Mouse (Mus musculus) lung, embryonic 14.5 days (tissue): Measurements from ENCODE around the gene Ppp1r15b. TPM values are rescaled to one million over a fixed set of nuclear protein-coding genes. Genes with fewer than 3 reads are reported as not detected.

ENCODE experiments used
- ATAC-seq: fragments of 200-750 bp; cut with Nextera tagmentation; 2 replicates; pipeline ENCODE4 v1.8.0; 2017; ENCODE audit warnings: mild to moderate bottlenecking, moderate TSS enrichment, moderate library complexity; ENCODE audit not compliant: insufficient read depth
- DNase-seq: peaks from one replicate; pipeline ENCODE4 v3.0.0-alpha.2; 2015
- H3K27ac ChIP-seq: fragments of 300-500 bp; sonication (generic); 2 replicates; pipeline ENCODE4 v1.5.1; 2014; ENCODE audit warnings: low read depth, mild to moderate bottlenecking, moderate library complexity
- H3K27me3 ChIP-seq: fragments of 300-500 bp; sonication (generic); 2 replicates; pipeline ENCODE4 v1.6.1; 2014; ENCODE audit warnings: low read length, control low read depth; ENCODE audit not compliant: insufficient read depth
- H3K36me3 ChIP-seq: fragments of 300-500 bp; sonication (generic); 2 replicates; pipeline ENCODE4 v1.6.1; 2014; ENCODE audit warnings: control low read depth; ENCODE audit not compliant: insufficient read depth
- H3K4me1 ChIP-seq: fragments of 300-500 bp; sonication (generic); 2 replicates; pipeline ENCODE4 v1.6.1; 2014; ENCODE audit warnings: antibody characterized with exemption, control low read depth; ENCODE audit not compliant: insufficient read depth
- H3K4me2 ChIP-seq: fragments of 300-500 bp; sonication (generic); 2 replicates; pipeline ENCODE4 v1.6.1; 2014; ENCODE audit warnings: mild to moderate bottlenecking
- H3K4me3 ChIP-seq: fragments of 300-500 bp; sonication (generic); 2 replicates; pipeline ENCODE4 v1.5.1; 2014; ENCODE audit warnings: low read depth, low read length
- H3K9ac ChIP-seq: fragments of 300-500 bp; sonication (generic); 2 replicates; pipeline ENCODE4 v1.6.1; 2014
- H3K9me3 ChIP-seq: fragments of 300-500 bp; sonication (generic); 2 replicates; pipeline ENCODE4 v1.6.1; 2016; ENCODE audit warnings: low read depth, low read length, control low read depth
- CTCF ChIP-seq: IDR thresholded peaks from 2 replicates; pipeline ENCODE4 v1.5.1; 2016; ENCODE audit warnings: antibody characterized with exemption, low read depth
- WGBS: fragments of 180-500 bp; shearing (Covaris S2); extraction: QIAGEN DNeasy Blood & Tissue Kit; methylation state at CpG from one replicate; pipeline ENCODE4 v1.1.7; 2014; 5-methylcytosine and 5-hydroxymethylcytosine counted together
- polyA plus RNA-seq: library from polyadenylated mRNA; unstranded; fragments of >200 nt; fragmentation: Nextera tagmentation; extraction: Ambion mirVana; gene quantifications from 2 replicates; pipeline ENCODE4 v1.2.1, GENCODE M21; 2014

Ppp1r15b gene
- polyA plus RNA-seq, 1 experiment from 2014 or later = 54.3 TPM

DNA sequence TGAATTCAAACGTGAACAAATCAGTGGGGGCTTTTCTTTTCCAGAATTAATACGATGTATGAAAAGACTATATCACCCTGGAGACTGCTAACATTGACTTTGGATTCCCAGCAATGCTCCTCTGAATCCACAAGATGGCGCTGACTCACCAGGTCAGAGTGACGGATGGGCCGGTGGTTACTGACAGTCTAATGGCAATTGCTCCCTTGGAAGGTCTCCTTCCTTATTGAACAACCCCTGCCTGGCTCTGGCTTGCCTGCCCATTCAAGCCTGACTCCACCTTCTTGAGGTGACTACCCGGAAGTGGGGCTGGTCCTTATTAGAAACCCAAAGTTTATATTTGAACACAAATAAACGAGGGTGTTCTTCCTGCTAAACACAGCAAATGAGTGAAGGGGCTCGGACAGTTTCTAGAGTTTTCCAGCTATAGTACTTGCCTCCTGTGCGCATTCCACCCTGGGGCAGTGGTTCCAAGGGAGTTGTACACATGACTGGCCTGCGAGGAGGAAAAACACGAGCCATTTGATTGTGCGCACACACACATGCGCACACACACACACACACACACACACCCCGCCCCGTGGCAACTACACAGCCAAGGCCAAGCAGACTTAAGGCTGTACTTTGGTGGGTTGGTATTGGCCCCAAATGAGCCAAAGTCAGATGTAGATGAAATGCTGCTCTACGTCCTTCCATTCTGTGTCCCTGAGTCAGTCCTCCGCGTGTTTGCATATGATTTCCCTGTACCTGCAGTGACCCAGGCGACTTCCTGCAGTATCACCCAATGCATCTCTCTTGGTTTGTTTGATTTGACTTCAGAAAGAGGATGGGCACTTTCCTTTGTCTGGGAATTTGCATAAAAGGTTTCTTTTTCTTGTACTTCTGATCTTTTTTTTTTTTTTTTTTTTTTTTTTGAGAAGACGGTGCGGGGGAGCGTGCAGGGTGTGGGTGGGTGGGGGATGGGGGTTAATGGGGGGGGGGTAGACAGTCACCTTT is 15.4 kb downstream of the Ppp1r15b start:
- H3K9ac ChIP-seq = no peak overlapping the region
- DNase-seq (peak; percentile 84), ATAC-seq (no peak)
- TF ChIP-seq CTCF = peak; percentile 89
- H3K4me2 ChIP-seq = no peak overlapping the region
- no peak overlapping the region for H3K4me3 ChIP-seq
- 55% methylated on average over 22 of the region's 22 CpGs for WGBS
- H3K4me1 ChIP-seq = no peaks in the 10 kb centered on the region
- H3K27me3 ChIP-seq = no peaks in the 10 kb centered on the region
- no peaks in the 10 kb centered on the region; the same call in 1 of the 2 replicates for H3K9me3 ChIP-seq
- no peak overlapping the region for H3K27ac ChIP-seq
- H3K36me3 ChIP-seq = peaks cover 6% of the 10 kb centered on the region; the same call in 1 of the 2 replicates

DNA sequence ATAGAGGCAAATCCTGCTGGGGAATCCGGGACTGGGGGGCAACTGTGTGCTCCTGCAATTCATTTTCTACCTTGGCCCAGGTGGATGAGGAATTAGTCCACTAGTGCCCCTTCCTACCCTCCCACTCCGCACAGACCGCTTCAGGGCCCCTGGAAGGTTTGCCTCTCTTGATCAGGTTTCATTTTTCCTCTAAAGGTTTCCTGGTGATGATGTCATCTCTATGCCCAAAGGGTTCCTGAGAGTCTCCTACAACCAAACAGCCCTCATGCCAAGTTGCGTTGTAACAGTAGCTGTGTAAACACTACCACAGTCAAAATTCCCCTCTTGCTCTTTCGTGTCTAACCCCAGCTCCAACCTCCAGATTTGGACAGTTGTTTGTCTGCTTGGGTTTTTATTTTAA is 16.4 kb downstream of the Ppp1r15b start:
- ATAC-seq = no peak
- TF ChIP-seq CTCF = no peak
- 56% methylated on average over 5 of the region's 5 CpGs for WGBS

GRCm38 (mm10) chr1:133148122-133148521 is 17.2 kb downstream of the Ppp1r15b start:
- H3K4me2 ChIP-seq = no peak overlapping the region
- no peak overlapping the region for H3K27ac ChIP-seq

More for the DNA sequence above, 16.4 kb downstream of the Ppp1r15b start:
- H3K4me3 ChIP-seq = no peak overlapping the region
- no peaks in the 10 kb centered on the region for H3K27me3 ChIP-seq
- H3K36me3 ChIP-seq = no peaks in the 10 kb centered on the region
- no peak overlapping the region for H3K9ac ChIP-seq
- no peak overlapping the region for H3K27ac ChIP-seq
- no peaks in the 10 kb centered on the region for H3K4me1 ChIP-seq
- no peak for DNase-seq
- no peaks in the 10 kb centered on the region; the same call in 1 of the 2 replicates for H3K9me3 ChIP-seq
- no peak overlapping the region for H3K4me2 ChIP-seq

DNA sequence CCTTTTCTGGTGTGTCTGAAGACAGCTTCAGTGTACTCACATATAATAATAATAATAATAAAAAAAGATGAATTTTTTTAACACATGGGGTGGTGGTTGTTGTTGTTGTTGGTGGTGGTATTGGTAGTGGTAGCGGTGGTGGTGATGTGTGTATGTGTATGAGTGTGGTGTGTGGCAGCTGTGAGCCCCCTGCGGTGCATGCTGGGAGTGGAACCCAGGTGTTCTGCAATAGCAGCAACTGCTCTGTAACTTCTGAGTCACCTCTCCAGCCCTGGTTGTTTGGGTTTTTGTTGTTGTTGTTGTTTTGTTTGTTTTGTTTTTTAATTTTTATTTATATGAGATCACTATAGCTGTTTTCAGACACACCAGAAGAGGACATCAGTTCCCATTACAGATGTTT is 19.6 kb downstream of the Ppp1r15b start:
- Histone ChIP-seq H3K9ac (no peak overlapping the region), H3K36me3 (no peaks in the 10 kb centered on the region), H3K4me2 (no peak overlapping the region), H3K27me3 (no peaks in the 10 kb centered on the region), H3K27ac (no peak overlapping the region), H3K4me1 (no peaks in the 10 kb centered on the region), H3K4me3 (no peak overlapping the region), H3K9me3 (no peaks in the 10 kb centered on the region; the same call in 1 of the 2 replicates)
- TF ChIP-seq CTCF = no peak
- ATAC-seq (no peak), DNase-seq (no peak)
- 96% methylated on average over 2 of the region's 2 CpGs for WGBS

More at GRCm38 (mm10) chr1:133148122-133148521, 17.2 kb downstream of the Ppp1r15b start:
- Histone ChIP-seq H3K9ac (no peak overlapping the region), H3K27me3 (no peaks in the 10 kb centered on the region), H3K4me1 (no peaks in the 10 kb centered on the region), H3K4me3 (no peak overlapping the region), H3K36me3 (no peaks in the 10 kb centered on the region), H3K9me3 (no peaks in the 10 kb centered on the region; the same call in 1 of the 2 replicates)
- ATAC-seq (no peak), DNase-seq (no peak)
- 91% methylated on average over 8 of the region's 8 CpGs for WGBS
- no peak for TF ChIP-seq CTCF

GRCm38 (mm10) chr1:133152213-133152612 is 21.3 kb downstream of the Ppp1r15b start:
- no peak overlapping the region for H3K27ac ChIP-seq
- 0 out of 2 replicates have a peak, but pooled peaks cover 6% of the 10 kb centered on the region for H3K27me3 ChIP-seq
- H3K4me1 ChIP-seq = no peaks in the 10 kb centered on the region
- H3K9me3 ChIP-seq = no peaks in the 10 kb centered on the region; the same call in 1 of the 2 replicates
- ATAC-seq = no peak
- no peak for DNase-seq
- no peak overlapping the region for H3K4me3 ChIP-seq
- no peaks in the 10 kb centered on the region for H3K36me3 ChIP-seq
- no peak for TF ChIP-seq CTCF
- H3K4me2 ChIP-seq = no peak overlapping the region
- no peak overlapping the region for H3K9ac ChIP-seq
- WGBS = 90% methylated on average over 3 of the region's 3 CpGs

GRCm38 (mm10) chr1:133155270-133155669 is 24.3 kb downstream of the Ppp1r15b start:
- no peaks in the 10 kb centered on the region for H3K4me1 ChIP-seq
- H3K9me3 ChIP-seq = no peaks in the 10 kb centered on the region
- 57% methylated on average over 6 of the region's 6 CpGs for WGBS
- TF ChIP-seq CTCF = no peak
- no peak overlapping the region for H3K4me2 ChIP-seq
- ATAC-seq = no peak
- H3K9ac ChIP-seq = no peak overlapping the region
- H3K27me3 ChIP-seq = 0 out of 2 replicates have a peak, but pooled peaks cover 6% of the 10 kb centered on the region
- no peak overlapping the region for H3K27ac ChIP-seq
- no peaks in the 10 kb centered on the region for H3K36me3 ChIP-seq
- no peak overlapping the region for H3K4me3 ChIP-seq
- no peak for DNase-seq

GRCm38 (mm10) chr1:133159128-133159564 is 28.2 kb downstream of the Ppp1r15b start:
- WGBS = 15% methylated on average over 7 of the region's 7 CpGs
- H3K27me3 ChIP-seq = peaks cover 33% of the 10 kb centered on the region
- H3K4me1 ChIP-seq = no peaks in the 10 kb centered on the region
- ATAC-seq (peak; percentile 75), DNase-seq (peak; percentile 88)
- H3K4me2 ChIP-seq = peak overlapping the region; percentile 48
- peak overlapping the region; percentile 66 for H3K27ac ChIP-seq
- H3K9ac ChIP-seq = no peak overlapping the region
- H3K9me3 ChIP-seq = no peaks in the 10 kb centered on the region
- H3K4me3 ChIP-seq = no peak overlapping the region
- TF ChIP-seq CTCF = no peak
- no peaks in the 10 kb centered on the region for H3K36me3 ChIP-seq
